Mouse (Mus musculus) heart, embryonic 10.5 days (tissue): ENCODE results near the gene D630003M21Rik. TPM values are rescaled to one million over a fixed set of nuclear protein-coding genes. Genes with fewer than 3 reads are reported as not detected.

Experiments
- DNase-seq: peaks from one replicate; pipeline ENCODE4 v3.0.0-alpha.2; 2017; ENCODE audit warnings: low spot score
- H3K27ac ChIP-seq: fragments of 300-500 bp; sonication (generic); 2 replicates; pipeline ENCODE4 v1.5.1; 2016; ENCODE audit warnings: mild to moderate bottlenecking
- H3K27me3 ChIP-seq: fragments of 300-500 bp; sonication (generic); 2 replicates; pipeline ENCODE4 v1.6.1; 2016; ENCODE audit warnings: mild to moderate bottlenecking; ENCODE audit not compliant: poor library complexity, insufficient read depth, severe bottlenecking
- H3K36me3 ChIP-seq: fragments of 300-500 bp; sonication (generic); 2 replicates; pipeline ENCODE4 v1.6.1; 2016; ENCODE audit warnings: mild to moderate bottlenecking, moderate library complexity
- H3K4me1 ChIP-seq: fragments of 300-500 bp; sonication (generic); 2 replicates; pipeline ENCODE4 v1.6.1; 2016; ENCODE audit warnings: mild to moderate bottlenecking
- H3K4me3 ChIP-seq: fragments of 300-500 bp; sonication (generic); 2 replicates; pipeline ENCODE4 v1.5.1; 2016; ENCODE audit warnings: mild to moderate bottlenecking, moderate library complexity
- H3K9me3 ChIP-seq: fragments of 300-500 bp; sonication (generic); 2 replicates; pipeline ENCODE4 v1.6.1; 2016; ENCODE audit warnings: mild to moderate bottlenecking, moderate library complexity
- WGBS: fragments of 180-500 bp; shearing (Covaris S2); methylation state at CpG from one replicate; pipeline ENCODE4 v1.1.7; 2016; 5-methylcytosine and 5-hydroxymethylcytosine counted together
- polyA plus RNA-seq: library from polyadenylated mRNA; unstranded; fragments of >200 nt; fragmentation: Nextera tagmentation; extraction: Ambion mirVana; gene quantifications from 2 replicates; pipeline ENCODE4 v1.2.1, GENCODE M21; 2016

Gene D630003M21Rik
- polyA plus RNA-seq, 1 experiment from 2014 or later = 0.73 TPM

DNA sequence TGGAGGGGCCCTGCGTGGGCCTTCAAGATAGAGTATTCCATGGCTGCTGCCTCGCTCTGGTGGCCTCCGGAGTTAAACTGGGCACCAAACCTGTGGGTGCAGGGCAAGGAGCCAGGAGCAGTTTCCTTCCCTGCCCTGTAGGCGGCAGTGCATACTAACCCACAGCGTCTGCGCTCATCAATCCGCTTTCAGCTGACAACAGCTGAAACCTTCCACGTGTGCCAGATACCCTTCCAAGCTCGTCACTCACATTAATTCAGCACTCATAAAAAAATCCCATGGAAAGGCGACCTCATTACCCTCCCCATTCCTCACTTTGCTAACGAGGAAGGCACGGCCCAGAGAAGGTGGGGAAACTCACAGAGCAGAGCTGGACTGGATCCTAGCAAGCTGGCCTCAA lies 21.2 kb downstream of the D630003M21Rik start:
- Histone ChIP-seq H3K27ac (no peak overlapping the region), H3K4me3 (no peak overlapping the region), H3K36me3 (no peaks in the 10 kb centered on the region), H3K4me1 (peaks cover 27% of the 10 kb centered on the region), H3K27me3 (peaks cover 34% of the 10 kb centered on the region), H3K9me3 (no peaks in the 10 kb centered on the region)
- 10% methylated on average over 12 of the region's 12 CpGs for WGBS
- DNase-seq = no peak

DNA sequence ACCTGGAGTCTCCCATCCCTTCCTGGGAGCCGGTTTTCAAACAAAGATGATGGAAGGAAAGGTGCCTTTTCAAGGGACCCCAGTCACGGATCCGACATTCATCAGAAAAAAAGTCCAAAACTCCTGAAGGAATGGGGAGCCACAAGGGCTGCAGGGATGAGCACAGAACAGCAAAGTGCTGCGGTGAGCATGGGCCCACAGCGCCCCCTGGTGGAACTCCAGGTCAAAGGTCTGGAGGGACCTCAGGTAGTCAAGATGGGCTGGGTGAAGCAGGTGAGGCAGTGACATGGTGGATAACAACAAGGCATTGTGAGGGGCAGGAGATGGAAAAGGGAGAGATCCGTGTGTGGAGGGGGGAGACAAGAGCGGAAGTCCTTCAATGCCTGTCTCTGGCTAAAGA lies 24.9 kb downstream of the D630003M21Rik start:
- 7% methylated on average over 7 of the region's 7 CpGs for WGBS
- no peaks in the 10 kb centered on the region for H3K36me3 ChIP-seq
- H3K27me3 ChIP-seq = peaks cover 33% of the 10 kb centered on the region
- no peak overlapping the region for H3K27ac ChIP-seq
- peaks cover 4% of the 10 kb centered on the region for H3K4me1 ChIP-seq
- no peaks in the 10 kb centered on the region for H3K9me3 ChIP-seq
- H3K4me3 ChIP-seq = no peak overlapping the region
- peak; percentile 87 for DNase-seq

DNA sequence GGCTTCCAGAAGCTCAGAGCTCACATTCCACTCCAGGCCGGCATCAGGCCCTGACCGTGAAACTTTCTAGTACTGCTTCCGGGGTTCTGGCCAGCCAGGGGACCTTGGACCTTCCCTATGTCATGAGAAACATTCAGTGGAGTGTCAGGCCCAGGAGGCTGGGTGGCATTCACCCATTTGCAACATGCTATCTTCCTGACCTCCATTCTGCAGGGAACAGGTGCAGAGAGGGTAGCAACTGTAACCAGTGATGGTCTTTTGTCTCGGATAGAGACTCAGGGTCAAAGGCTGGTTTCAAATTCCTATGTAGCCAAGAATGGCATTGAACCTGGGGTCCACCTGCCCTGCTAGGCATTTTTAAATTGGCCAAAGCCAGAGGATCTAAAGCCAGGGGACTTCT lies 25.3 kb downstream of the D630003M21Rik start:
- WGBS = 80% methylated on average over 4 of the region's 4 CpGs
- no peak for DNase-seq
- no peaks in the 10 kb centered on the region for H3K36me3 ChIP-seq
- peaks cover 4% of the 10 kb centered on the region for H3K4me1 ChIP-seq
- H3K27me3 ChIP-seq = peaks cover 31% of the 10 kb centered on the region
- no peak overlapping the region for H3K4me3 ChIP-seq
- no peak overlapping the region for H3K27ac ChIP-seq
- no peaks in the 10 kb centered on the region for H3K9me3 ChIP-seq

DNA sequence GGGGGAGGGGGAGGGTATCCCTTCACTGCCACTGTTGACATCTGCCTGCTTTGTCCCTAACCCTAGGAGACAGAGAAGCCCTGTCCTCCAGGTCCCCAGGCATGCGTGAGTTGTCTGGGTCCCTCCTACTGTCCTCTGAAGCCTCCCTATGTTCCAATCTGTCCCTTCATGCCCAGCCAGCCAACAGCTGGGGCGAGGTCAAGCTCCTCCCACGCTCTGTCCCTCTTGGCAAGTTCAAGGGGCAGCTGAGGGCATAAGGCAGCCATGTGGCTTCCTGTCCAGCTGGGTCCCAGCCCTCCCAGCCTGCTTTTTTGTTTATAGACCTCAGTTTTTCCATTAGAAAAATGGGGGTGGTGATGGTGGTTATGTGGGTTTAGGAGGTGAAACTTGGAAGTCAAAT lies 29.7 kb downstream of the D630003M21Rik start:
- Histone ChIP-seq H3K4me3 (no peak overlapping the region), H3K4me1 (peaks cover 5% of the 10 kb centered on the region; the same call in 1 of the 2 replicates), H3K27ac (no peak overlapping the region), H3K36me3 (no peaks in the 10 kb centered on the region), H3K9me3 (no peaks in the 10 kb centered on the region), H3K27me3 (peaks cover 28% of the 10 kb centered on the region)
- 59% methylated on average over 3 of the region's 3 CpGs for WGBS
- DNase-seq = no peak

DNA sequence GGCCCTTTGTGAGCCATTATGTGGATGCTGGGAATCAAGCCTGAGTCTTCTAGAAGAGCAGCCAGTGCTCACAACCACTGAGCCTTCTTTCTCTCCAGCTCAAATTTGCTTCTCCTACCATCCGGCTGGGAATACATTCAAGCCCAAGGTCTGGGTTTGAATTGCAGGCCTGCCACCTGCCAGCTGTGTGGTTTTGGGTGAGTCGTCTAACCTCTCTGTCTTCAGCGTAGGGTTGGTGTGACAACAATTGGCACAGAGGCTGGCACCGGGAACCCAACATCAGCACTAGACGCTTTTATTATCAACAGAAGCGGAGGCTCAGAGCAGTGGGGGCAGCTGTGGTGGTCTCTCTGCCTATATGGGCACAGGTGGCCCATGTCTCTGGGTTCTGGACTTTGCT lies 30.2 kb downstream of the D630003M21Rik start:
- no peak overlapping the region for H3K4me3 ChIP-seq
- WGBS = 86% methylated on average over 6 of the region's 6 CpGs
- no peak overlapping the region for H3K27ac ChIP-seq
- H3K27me3 ChIP-seq = peaks cover 28% of the 10 kb centered on the region
- no peaks in the 10 kb centered on the region for H3K36me3 ChIP-seq
- peaks cover 5% of the 10 kb centered on the region; the same call in 1 of the 2 replicates for H3K4me1 ChIP-seq
- no peak for DNase-seq
- no peaks in the 10 kb centered on the region for H3K9me3 ChIP-seq

DNA sequence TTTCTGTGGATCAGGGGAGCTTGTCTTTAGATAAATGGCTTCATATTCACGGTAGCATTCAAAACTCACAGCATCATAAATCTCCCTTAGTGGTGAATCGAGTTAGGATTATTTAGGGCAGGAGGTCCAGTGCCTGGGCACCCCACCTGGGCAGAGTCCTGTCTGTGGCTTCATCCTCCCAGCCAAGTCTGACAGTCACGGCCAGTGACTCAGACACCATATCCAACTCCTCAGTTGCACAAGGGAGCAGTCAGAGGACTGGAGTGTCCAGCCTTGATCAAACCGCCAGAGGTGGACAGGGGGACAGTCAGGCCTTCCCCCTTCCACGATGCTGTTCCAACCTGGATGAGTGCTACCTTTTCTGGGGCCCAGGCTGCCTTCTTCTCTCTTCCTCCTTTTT lies 31.1 kb downstream of the D630003M21Rik start:
- H3K4me1 ChIP-seq = 0 out of 2 replicates have a peak, but pooled peaks cover 5% of the 10 kb centered on the region
- no peak overlapping the region for H3K4me3 ChIP-seq
- H3K27me3 ChIP-seq = peaks cover 20% of the 10 kb centered on the region
- no peak for DNase-seq
- no peaks in the 10 kb centered on the region for H3K9me3 ChIP-seq
- no peaks in the 10 kb centered on the region for H3K36me3 ChIP-seq
- no peak overlapping the region for H3K27ac ChIP-seq
- WGBS = 70% methylated on average over 5 of the region's 5 CpGs

DNA sequence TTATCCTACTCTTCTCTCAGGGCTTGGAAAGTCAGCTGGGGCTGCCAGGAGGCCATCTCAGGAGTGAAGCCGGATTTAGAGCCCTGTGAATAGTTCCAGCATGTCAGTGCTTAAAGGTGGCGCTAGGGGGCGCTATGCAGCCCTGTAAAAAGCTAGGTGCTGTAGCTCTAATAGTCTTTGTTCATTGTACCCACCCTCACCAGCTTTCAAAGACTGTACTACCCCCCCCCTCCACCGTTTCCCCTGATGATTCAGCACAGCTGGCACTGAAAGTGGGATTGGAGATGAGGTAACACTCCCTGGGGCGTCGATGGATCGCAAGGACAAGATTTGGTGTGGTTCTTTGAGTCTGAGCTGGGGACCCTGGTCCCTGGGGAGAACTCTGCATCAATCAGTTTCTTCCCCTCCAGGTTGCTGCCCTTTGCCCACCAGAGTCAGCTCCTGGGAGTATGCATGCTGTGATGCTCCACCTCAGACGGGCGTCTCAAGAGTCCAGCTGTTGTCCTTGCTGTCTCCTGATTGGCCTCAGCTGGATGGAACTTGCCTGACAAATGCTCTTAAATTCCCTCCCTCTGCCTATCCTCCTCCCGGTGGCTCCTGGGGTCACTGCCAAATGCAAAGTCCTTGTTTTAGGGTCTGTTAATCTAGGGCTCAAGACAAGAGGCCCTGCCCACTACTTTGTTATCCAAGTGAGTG lies 33.9 kb downstream of the D630003M21Rik start:
- no peak for DNase-seq
- 0 out of 2 replicates have a peak, but pooled peaks cover 11% of the 10 kb centered on the region for H3K4me1 ChIP-seq
- no peaks in the 10 kb centered on the region for H3K36me3 ChIP-seq
- no peak overlapping the region for H3K4me3 ChIP-seq
- peaks cover 41% of the 10 kb centered on the region for H3K27me3 ChIP-seq
- 24% methylated on average over 10 of the region's 10 CpGs for WGBS
- H3K27ac ChIP-seq = no peak overlapping the region
- H3K9me3 ChIP-seq = no peaks in the 10 kb centered on the region

DNA sequence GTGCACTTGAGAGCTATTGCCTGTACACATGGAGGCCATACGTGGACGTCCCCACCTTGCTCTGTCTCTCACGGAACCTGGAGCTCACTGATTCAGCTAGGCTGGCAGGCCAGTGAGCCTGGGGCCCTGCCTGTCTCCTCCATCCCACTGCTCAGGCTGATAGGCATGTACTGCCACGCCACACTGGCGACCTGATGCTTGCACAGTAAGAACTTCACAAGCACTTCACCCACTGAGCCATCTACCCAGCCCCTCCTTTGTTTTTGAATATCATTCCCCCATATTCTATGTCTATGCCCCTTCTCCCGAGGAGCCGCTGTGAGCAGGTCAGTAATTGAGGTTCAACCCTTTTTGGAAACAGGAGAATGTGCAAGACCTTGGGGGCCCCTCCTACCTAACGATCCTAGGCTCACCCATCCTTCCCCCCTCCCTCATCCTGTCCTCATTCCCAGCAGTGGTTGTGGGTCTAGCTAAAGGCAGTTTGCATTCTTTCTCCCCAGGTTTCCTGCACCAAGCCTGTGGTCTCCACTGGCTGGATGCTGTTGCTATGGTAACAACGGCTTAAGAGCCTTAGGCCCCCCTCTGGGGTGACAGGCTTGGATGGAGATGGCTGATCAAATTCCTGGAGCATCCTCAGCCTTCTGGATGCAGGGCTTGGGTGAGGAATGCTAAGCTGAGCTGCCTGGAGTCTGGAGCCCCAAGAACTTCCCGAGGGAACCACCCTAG lies 35.2 kb downstream of the D630003M21Rik start:
- peaks cover 41% of the 10 kb centered on the region for H3K27me3 ChIP-seq
- WGBS = 53% methylated on average over 10 of the region's 10 CpGs
- 0 out of 2 replicates have a peak, but pooled peaks cover 15% of the 10 kb centered on the region for H3K4me1 ChIP-seq
- no peak overlapping the region for H3K4me3 ChIP-seq
- H3K9me3 ChIP-seq = no peaks in the 10 kb centered on the region
- H3K36me3 ChIP-seq = no peaks in the 10 kb centered on the region
- no peak overlapping the region for H3K27ac ChIP-seq
- DNase-seq = no peak

DNA sequence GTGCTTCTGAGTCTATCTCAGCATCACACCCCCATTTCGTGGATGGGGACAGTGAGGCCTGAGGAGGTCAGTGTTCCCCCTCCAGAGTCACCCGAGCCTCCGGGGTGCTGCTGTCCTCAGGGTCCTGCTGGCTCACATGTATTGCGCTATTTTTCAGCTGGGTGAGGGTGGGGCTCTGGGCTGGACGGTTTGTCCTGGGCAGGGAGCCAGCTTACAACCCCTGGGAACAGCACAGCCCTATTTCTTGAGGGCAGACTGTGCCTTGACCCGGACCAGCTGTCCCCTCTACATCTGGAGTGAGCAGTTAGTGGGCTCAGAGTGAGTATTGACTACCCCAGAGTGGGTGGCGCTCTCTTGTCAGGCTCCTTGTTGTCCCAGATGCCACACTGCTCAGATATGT lies 37.9 kb downstream of the D630003M21Rik start:
- peaks cover 26% of the 10 kb centered on the region; the same call in 1 of the 2 replicates for H3K27me3 ChIP-seq
- DNase-seq = no peak
- H3K4me3 ChIP-seq = no peak overlapping the region
- 71% methylated on average over 7 of the region's 7 CpGs for WGBS
- H3K36me3 ChIP-seq = no peaks in the 10 kb centered on the region
- no peaks in the 10 kb centered on the region for H3K9me3 ChIP-seq
- 0 out of 2 replicates have a peak, but pooled peaks cover 15% of the 10 kb centered on the region for H3K4me1 ChIP-seq
- H3K27ac ChIP-seq = no peak overlapping the region

DNA sequence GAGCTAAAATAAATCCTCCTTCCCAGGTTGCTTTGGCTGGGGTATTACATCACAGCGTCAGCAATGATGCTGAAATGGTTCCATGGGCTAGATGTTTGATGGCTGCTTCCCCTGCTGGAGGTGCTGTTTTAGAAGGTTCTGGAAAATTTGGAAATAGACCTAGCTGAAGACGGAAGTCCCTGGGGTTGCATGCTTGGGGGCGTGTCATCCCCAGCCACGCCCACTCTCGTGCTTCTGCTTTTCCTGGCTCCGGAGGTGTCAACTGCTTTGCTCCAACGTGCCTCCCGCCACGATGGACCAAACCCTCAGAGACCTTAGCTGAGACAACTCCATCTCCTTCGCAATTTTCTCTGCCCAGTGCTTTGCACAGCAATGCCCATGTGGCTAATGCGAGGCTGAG lies 39.6 kb downstream of the D630003M21Rik start:
- Histone ChIP-seq H3K27me3 (peaks cover 22% of the 10 kb centered on the region; the same call in 1 of the 2 replicates), H3K9me3 (no peaks in the 10 kb centered on the region), H3K4me3 (no peak overlapping the region), H3K36me3 (no peaks in the 10 kb centered on the region), H3K27ac (no peak overlapping the region), H3K4me1 (0 out of 2 replicates have a peak, but pooled peaks cover 9% of the 10 kb centered on the region)
- 67% methylated on average over 11 of the region's 11 CpGs for WGBS
- no peak for DNase-seq

DNA sequence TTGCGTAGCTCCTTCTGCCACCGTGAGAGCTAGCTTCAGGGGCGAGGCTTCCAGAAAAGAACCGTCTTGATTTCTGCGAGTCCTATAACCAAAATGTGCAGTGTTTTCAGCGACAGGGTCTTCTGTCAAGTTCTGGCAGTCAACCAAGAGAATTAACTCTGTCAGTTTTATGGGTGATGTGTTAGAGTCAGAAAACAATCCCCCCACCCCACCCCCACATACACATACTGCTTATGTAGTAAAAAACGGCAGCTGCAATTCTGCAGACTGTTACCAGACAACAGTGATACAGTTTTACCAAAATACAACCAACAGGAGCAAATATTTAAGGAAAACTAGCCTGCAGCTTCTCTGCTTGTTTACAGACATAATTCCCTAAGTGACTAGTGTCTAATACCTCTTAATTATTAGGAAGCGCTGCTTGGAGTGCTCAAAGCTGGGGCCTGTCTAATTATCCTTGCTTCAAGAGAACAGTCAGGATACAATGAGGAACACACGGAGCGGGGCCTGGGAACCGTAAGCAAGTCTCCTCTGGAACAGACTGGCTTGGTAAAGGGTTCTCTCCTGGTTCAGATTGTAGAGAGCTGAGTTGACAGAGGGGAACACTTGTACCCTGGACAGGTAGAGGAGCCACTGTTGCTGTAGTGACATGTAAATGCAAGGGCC lies 42.7 kb downstream of the D630003M21Rik start:
- H3K4me3 ChIP-seq = no peak overlapping the region
- 83% methylated on average over 11 of the region's 11 CpGs for whole genome bisulfite sequencing
- no peak overlapping the region for H3K27ac ChIP-seq
- no peaks in the 10 kb centered on the region for H3K9me3 ChIP-seq
- peaks cover 7% of the 10 kb centered on the region; the same call in 1 of the 2 replicates for H3K27me3 ChIP-seq
- DNase-seq = no peak
- 0 out of 2 replicates have a peak, but pooled peaks cover 8% of the 10 kb centered on the region for H3K4me1 ChIP-seq
- H3K36me3 ChIP-seq = no peaks in the 10 kb centered on the region

DNA sequence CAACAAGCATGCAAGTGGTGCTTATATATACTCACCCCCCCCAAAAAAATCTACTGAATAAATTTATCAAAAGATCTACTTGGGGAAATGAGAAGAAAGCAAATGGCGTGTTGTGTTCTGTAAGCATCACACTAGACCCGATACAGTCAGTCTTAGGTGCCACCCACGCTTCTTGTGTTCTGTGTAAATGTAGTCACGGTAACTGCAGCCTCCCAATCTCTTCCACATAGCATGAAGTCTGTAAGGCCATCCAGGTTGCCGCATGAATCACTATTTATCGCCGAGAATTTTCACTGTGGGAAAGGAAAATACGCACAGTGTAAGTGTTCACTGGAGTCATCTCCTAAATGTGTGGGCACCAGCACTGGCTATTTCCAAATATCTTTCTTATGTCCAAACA lies 45.8 kb downstream of the D630003M21Rik start:
- H3K27ac ChIP-seq = no peak overlapping the region
- H3K4me1 ChIP-seq = peaks cover 17% of the 10 kb centered on the region
- H3K9me3 ChIP-seq = no peaks in the 10 kb centered on the region
- DNase-seq = no peak
- H3K4me3 ChIP-seq = no peak overlapping the region
- 86% methylated on average over 8 of the region's 8 CpGs for WGBS
- H3K27me3 ChIP-seq = no peaks in the 10 kb centered on the region; the same call in 1 of the 2 replicates
- H3K36me3 ChIP-seq = no peaks in the 10 kb centered on the region

DNA sequence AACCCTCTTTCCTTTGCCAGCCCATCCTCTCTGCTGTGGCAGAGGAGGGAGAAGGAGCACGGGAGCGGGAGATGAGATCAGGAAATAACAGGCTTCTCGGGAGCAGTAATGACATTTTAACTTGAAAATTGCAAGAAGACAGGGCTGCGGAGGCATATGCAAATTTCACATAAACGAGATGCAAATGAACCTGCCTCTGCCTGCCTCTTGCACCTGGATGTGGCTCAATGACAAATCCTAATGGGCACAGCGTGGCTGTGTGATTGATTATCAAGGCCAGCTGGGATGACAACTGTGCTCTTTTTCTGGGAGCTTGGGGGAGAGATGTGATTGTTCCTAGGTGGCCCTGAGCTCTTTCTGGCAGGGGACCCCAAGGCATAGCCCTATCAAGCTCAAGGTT lies 47.1 kb downstream of the D630003M21Rik start:
- no peaks in the 10 kb centered on the region for H3K9me3 ChIP-seq
- 0 out of 2 replicates have a peak overlapping the region, but pooled peaks have one; percentile 48 for H3K27ac ChIP-seq
- no peak overlapping the region for H3K4me3 ChIP-seq
- no peaks in the 10 kb centered on the region; the same call in 1 of the 2 replicates for H3K27me3 ChIP-seq
- 50% methylated on average over 6 of the region's 6 CpGs for WGBS
- no peak for DNase-seq
- H3K36me3 ChIP-seq = no peaks in the 10 kb centered on the region
- H3K4me1 ChIP-seq = peaks cover 19% of the 10 kb centered on the region
